Mouse (Mus musculus) spleen, postnatal 14 days (tissue): ENCODE data around the gene Depdc1b.

Source experiments
- DNase-seq, 2 experiments: peaks; one replicate each; pipeline ENCODE4 v3.0.0; 2021 to 2022; ENCODE audit warnings: low spot score in 2 of 2

Depdc1b gene

DNA sequence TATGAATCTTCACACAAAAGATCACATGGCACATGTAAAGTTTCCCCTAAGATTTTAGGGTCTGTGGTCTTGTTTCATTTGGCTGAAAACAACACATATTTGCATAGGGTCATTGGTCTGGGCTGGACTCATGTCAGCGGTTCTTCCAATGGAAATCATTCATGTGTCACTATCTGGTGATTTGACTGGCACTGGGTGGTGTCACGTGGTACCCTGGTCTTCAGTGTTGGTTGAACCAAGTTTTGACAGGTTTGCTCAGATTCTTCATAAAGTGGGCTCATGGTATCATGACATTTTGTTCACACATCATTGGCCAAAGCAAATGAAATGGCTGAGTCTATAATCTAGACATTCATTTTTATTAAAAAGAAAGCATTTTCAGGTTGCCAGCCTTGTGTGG is 1.3 kb downstream of the Depdc1b start:
- no peak for DNase-seq

DNA sequence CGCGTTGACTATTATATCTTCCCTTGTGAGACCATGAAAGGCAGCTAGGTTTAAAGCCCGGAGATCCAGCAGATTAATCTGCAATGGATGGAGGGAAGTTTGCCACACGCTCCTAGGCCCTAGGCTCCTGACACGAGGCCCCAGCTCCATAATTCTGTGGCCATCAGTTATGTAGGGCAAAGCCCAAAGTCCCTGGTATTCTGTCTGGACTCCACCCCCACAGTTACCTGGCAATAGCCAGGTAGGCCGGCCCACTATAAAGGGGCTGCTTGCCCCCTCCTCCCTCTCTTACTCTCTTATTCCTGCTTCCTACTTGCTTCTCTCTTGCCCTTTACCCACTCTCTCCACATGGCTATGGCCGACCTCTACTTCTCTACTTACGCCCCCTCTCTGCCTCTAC is 2.9 kb downstream of the Depdc1b start:
- DNase-seq: no peak

DNA sequence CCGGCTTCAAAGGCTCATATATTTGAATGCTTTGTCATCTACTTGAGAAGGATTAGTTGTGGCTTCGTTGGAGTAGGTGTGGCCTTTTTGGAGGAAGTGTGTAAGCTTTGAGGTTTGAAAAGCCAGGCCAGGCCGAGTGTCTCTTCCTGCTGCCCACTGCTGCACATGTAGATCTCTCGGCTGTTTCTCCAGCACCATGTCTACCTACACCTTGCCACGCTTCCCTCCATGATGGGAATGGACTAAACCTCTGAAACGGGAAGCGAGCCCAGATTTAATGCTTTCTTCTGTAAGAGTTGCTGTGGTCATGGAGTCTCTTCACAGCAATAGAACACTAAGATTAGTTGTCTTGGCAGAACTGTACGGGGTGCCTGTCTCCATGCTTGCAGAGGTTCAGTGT is 4.1 kb downstream of the Depdc1b start:
- no peak for DNase-seq

DNA sequence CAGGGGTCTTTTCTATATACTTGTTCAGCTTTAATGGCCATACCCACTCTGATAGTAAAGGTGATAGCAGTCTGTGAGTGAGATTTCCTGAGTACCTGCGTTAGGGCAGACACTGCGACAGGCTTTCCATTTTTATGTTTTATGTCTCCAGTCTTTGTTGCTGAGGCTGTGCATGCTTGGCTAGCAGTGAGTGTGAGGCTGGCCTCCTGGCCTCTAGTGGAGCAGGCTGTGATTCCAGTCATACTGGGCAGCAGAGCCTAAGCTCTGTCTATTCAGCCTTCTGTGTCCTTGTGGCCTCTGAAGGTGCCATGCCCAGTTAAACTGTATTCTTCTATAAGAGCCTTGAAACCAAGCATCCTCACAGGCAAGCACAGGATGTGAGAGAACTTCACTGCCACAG is 6.3 kb downstream of the Depdc1b start:
- no peak for DNase-seq

DNA sequence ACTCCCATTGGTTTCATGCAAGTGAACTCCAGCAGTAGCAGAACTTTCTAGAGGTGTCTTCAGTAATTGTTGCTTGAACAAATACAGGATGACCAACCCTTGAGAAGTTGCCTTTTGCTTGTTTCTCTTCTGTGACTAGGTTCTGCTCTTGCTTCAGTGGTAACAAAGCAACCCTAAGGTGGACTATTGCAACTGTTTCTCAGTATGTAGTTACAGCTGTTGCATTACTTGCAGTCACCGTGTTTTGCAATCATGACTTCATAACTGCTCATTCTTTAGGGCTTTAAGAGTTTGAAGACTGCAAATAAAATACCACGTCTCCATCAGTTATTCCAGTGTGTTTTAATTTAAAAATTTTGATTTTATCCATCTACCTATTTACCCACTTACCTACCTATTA is 7.2 kb downstream of the Depdc1b start:
- no peak for DNase-seq

DNA sequence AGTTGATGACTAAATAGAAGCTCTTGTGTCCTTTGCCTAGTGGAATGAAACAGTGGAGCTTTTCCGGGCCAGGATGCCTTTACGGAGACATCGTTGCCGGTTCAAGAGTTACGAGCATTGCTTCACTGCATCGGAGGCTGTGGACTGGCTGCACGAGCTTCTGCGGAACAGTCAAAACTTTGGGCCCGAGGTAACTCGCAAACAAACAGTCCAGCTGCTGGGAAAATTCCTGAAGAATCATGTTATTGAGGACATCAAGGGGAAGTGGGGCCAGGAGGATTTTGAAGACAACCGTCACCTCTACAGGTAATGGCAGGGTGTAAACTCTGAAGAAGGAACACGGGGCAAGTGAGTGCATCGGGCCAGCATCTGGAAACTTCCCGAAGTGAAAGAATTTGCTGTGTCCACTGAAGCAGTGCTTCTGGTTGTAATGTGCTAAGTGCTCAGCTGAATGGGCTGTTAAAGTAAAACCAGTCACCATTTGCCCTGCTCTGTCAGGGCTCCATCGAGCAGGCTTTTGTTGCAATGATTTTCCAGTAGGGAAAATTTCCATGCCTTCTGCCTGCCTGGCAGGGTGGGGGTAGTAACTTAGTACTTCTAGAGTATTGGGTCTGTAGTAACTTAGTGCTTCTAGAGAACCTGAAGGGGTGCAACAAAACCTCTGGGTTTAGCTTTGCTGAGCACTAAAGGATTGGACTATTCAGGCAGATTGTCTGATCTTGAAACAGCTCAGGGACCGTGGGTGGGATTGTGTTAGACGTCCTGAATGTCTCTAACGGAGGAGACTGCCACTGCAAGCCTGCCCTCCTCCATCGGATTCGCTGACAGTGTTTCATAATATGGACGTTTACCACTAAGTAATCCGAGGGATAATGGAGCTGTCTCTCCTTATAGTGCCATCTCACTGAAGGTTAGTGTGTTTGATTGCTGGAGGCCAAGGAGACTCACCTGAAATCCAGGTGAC is 8.0 kb downstream of the Depdc1b start:
- DNase-seq: no peak

DNA sequence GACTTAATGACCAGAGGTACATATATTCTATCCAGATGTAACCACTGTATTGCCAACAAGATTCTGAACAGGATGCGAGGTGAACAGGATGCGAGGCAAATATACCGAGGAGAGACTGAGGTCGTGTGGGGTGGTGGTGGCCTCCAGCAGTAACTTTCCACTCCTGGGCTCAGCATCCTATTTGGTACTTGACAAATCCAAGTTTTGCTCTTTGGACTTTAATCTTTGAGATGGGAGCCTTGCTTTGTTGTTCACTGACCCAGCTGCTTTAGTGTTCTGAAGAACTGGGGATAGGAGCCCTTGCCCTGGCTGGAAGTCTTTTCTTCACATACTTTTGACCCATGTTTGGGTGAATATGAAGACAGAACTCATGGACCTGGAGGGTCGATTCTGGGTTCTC is 9.7 kb downstream of the Depdc1b start:
- no peak for DNase-seq

DNA sequence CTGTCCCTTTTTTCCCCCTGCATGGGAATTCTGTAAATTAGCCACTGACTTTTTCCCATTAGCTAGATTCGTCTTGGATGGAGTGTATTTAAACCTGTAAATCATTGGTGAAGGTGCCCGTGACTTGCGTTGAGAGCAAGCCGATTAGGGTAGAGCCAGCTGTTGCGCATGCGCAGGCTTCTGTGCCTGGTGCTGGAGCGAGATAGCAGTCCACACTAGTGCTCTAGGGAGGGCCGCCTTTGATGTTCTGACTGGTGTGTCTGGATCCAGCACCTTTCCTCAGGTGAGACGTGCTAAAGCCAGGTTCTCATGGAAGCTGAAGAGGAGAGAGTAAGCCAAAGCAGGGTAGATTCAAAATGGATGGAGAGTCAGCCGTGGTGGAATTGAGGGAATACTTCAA is 10.2 kb downstream of the Depdc1b start:
- no peak for DNase-seq

DNA sequence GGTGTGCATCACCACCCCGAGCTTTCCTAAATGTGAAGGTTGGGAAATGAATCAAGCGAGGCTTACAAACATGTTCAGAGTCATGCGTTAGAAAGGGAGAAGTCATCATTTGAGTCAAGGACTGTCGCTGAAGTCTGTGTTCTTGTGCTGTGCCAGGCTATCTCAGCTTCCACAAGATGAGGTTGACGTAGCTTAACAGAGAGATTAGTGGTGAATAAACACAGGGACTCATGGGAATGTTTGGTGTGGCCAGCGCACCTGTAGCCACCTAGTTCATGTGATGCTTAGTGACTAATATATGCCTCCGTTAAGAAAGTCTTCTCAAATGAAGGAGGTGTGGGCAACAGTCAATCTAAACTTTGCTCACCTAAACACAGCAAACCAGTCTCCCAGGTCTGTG is 10.9 kb downstream of the Depdc1b start:
- DNase-seq: no peak

DNA sequence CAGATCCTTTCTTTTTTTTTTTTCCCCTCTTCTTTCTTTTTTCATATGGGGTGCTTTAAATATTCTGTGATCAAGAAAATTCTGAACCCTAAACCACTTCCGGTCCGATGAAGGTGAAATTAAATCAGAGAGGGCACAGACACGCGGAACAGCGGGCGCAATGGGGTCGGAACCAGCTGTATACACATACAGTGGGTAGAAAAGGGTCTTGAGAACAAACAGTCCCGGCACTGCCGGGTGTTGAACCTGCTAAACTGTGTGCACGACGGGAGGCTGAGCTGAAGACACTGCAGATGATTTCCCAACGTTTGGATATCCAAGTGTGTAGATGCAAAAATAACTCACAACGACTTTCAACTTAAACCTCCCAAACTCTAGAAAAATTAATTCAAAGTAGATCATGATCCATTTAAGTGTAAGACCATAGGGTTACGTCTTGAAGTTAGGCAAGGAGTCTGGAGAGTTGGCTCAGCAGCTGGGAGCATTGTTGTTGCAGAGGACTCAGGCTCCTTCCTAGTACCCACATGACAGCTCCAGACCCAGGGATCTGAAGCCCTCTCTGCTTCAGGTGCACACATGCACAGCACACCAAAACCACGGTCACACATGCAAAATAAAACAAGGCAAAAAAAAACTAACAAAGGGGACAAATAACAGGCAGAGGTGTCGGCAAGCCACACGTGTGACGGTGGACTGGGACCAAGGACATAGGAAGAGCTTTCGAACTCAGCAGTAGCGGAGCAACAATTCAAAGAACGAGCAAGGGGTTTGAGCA is 12.5 kb downstream of the Depdc1b start:
- no peak for DNase-seq

DNA sequence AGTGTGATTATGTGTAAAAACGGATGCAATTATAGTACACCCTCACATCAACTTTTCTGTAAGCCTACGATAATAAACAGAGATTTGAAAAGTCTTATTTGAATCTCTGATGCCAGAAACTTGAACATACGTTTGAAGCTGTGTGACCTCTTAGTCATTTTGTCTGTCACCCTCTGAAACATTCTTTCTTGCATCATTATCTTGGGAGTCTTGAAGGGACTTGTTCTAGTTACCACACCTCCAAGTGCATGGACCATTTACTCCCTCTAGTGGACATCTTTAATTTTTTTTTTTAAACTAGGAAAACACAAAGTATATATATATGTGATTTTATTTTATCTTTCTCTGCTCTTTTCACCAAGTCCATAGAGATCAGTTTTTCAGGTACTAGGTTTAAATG is 13.6 kb downstream of the Depdc1b start:
- DNase-seq: no peak

DNA sequence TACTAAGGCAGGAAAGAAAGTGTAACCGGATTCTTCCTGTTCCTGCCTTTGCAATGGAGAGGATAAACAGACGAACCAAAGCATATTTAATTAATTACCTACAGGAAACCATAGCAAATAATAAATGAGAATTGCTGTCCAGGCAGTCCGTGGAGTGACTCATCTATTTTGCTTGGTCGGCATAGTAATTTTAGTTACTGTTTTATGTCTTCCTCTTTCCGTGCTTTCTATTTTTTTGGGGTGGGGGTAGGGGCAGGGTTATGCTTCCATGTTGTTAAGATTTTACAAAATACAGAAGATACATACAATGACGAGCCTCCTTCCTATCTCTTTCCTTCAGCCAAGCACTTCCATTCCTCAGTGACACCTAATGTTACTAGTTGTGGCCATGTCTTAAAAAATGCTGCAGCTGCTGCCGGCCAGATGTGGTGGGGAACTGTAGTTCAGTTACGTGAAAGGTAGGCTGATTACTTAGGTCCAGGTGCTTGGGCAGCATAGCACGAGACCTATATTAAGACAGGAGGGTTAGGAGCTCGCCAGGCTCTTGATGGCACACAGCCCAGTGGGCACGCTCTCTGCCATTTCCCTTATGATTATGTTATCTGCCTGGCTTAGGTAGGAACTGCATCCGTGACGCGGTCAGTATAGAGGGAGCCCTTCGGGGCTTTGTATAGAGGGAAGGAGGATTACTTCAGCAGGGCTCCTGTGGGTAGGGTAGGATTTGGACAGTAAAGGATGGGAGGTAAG is 19.3 kb downstream of the Depdc1b start:
- no peak for DNase-seq

DNA sequence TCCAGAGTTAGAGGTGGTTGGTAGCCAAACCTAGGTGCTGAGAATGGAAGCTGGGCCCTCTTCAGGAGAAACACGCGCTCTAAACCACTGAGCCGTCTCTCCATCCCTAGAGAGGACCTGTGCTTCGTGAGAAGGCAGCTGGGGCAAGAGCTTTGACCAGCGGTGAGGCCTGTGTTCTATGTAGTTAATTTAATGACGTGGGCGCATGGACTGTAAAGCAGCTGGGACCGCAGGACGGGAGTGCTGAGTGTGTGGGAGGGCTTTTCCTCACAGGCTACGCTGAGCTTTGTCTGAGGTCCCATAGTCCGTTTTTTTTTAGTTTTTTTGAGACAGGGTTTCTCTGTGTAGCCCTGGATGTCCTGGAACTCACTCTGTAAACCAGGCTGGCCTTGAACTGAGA is 20.1 kb downstream of the Depdc1b start:
- no peak for DNase-seq

DNA sequence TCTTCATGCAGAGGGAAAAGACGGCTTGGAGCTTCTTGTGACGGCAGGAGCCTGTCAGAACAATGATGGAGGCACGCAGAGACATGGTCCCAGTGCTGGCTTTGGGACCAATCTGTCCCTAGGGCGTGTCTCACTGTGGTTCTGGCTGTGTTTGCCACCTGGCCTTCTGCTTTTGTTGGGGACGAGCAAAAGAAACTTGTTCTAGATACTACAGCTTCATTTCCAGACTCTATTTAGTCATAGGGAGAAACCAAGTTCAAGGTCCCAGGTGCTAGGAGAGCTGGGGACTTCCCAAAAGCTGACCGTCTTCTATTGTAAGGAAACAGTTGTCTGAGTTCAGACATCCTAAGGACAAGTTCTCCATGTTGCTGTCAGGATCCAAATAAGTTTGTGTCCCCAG is 21.2 kb downstream of the Depdc1b start:
- DNase-seq: no peak

DNA sequence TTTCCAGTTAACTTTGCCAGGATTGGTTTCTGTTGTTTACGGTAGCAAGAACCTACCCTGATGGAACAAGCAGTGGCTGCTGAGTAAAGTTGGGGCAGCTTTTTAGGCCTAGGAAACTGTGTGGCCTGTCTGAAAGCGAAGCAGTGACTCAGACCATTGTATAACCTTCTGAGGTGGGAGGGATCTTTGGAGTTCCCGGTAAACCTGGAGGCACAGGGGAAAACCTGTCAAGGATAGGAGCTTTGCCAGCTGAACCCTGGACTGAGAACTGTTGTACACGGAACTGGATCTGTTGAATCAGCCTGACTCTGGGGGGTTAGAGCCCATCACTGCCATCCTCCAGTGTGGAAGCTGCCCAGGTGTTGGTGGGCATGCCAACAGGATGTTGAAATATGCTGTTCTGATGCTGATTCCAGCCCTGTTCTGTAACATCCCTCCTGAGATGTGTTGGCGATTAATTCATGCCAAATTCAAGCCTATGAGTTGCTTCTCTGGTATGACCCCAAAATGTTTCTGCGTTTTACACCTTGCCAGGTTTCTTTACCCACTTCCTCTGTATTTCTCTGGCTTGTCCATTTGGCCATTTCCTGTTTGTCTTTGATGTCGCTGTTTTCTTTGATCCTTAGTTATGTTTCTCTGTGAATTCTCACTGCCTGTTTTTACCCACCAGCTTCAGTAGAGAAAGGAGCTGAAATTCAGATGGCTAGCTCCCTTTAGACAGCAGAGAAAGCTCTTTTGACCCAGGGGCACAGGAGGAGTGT is 22.1 kb downstream of the Depdc1b start:
- no peak for DNase-seq

DNA sequence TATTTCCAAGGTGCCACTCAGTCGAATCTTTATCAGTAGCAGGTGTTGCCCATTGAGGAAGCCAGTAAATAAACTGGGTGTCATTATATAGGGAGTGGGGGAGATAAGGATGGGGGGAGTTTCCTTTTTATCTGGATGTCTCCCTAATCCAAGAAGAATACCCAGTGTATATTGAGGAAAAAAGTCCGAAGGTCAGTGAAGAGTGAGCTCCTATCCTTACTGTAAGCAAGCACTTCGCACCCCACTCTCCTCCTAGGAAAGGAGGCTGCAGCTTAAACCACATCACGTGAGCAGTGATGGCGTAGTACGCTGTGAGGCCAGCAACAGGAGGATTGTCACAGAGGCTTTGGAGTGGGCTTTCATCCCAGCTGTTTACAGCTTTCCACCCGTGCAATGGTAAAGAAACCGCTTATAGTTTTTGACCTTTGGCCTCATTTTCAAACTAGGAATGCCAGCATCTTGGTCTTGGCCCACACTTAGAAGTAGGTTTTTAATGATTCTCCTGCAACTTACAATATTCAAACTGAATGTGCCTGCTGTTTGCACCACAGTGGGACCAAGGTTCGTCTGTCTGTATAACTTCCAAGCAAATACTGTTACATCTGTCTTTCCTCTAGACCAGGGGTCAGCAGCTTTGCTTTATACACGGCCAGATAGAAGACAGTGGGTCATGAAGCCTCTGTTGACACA is 23.9 kb downstream of the Depdc1b start:
- no peak for DNase-seq

DNA sequence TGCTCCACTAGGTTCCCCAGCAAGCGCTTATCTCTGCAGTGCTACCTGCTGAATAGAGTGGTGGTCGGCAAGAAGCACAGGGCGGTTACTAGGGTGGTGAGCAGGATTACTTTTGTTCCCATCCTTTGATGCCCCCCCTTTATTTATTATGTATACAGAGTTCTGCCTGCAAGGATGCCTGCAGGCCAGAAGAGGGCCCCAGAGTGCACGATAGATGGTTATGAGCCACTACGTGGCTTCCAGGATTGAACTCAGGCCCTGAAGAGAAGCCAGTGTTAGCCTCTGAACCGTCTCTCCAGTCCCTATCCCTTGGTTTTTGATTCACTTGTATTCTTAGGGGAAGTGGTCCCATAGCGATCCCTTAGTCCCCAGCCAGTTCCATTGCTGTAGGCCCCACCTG is 25.5 kb downstream of the Depdc1b start:
- DNase-seq: no peak

DNA sequence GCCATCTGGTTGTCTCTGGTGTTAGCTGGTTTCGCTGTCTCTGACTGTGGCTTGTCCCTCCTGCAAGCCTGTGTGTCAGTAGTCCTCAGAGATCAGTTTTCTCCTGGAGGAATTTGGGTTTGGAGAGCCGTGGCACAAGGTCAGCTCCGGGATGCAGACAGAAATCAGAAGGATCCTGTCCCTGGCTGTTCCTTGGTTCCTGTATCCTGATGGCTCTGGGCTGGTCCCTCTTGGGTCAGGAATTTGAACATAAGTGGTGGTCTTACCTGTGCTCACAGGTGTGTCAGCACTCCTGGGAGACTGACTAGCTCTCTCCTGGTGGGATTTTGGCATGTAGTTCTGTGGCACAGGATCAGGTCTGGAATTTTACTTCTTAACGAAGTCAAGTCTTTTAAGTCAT is 29.6 kb downstream of the Depdc1b start:
- no peak for DNase-seq

DNA sequence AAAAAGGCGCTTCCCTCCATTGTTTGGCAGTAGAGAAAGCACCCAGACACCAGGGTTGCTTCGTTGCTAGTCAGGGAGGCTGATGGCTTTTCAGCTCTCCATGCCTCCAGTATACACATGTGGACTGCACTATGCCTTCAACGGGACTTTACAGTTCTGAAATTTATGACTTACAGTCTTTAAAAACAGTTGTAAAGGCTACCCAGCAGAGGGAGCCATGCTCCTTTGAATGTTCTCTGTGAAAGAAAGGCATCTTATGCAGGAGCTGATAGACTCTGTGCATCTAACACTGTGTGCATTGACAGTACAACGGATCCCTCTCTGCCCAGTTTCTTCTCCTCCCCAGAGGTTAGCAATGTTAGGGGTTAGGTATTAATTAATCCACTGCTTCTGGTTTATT is 30.9 kb downstream of the Depdc1b start:
- peak in 1 of 2 experiments; percentile 21 for DNase-seq

DNA sequence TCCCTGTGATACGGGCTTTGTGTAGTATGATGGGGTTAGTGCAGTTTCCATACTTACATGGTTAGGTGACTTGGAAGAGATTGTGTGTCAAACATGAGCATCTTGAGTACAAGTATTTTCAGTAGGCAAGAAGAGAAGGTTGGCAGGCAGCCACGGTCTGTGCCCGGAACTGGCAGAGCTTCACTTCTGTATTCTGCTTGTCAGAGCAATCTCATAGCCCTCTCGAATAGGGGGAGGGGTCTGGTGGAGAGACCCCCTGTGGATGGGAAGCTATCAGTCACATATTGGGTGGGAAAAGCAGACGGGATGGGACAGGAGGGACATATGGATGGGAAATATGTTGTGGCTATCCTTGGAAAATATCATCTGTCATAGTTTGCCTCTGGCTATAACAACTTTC is 33.5 kb downstream of the Depdc1b start:
- DNase-seq: no peak

DNA sequence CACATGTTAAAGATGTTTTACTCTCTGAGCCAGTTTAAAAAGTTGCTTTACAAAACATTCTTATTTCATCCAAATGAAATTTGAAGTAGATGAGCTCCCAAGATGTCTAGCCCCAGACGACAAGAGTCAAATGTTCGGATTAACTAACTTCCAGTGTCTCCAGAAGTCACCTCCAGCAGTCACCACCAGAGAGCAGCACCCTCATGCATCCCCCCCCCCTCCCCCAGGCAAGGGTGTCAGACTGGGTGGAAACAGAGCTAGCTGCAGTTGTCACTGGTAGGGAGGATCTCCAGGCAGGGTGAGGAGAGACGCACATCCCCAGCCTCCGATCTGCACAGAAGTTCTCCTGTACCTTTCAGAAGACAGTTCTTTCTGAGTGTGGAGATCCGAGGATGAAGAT is 37.6 kb downstream of the Depdc1b start:
- DNase-seq: no peak
